Mouse (Mus musculus) embryonic facial prominence, embryonic 13.5 days (tissue): Measurements from ENCODE around the gene Dpp4. TPM values are rescaled to one million over a fixed set of nuclear protein-coding genes. Genes with fewer than 3 reads are reported as not detected.

Experiments
- ATAC-seq: fragments of 200-750 bp; cut with Nextera tagmentation; 2 replicates; pipeline ENCODE4 v1.8.0; 2017; ENCODE audit warnings: low read depth; ENCODE audit not compliant: insufficient number of reproducible peaks, insufficient read depth, low FRiP score, low TSS enrichment
- H3K27ac ChIP-seq: fragments of 300-500 bp; sonication (generic); 2 replicates; pipeline ENCODE4 v1.5.1; 2015; ENCODE audit warnings: moderate library complexity, mild to moderate bottlenecking, inconsistent platforms
- H3K27me3 ChIP-seq: fragments of 300-500 bp; sonication (generic); 2 replicates; pipeline ENCODE4 v1.6.1; 2015; ENCODE audit warnings: mild to moderate bottlenecking, inconsistent platforms
- H3K36me3 ChIP-seq: fragments of 300-500 bp; sonication (generic); 2 replicates; pipeline ENCODE4 v1.6.1; 2015; ENCODE audit warnings: mild to moderate bottlenecking, inconsistent platforms
- H3K4me1 ChIP-seq: fragments of 300-500 bp; sonication (generic); 2 replicates; pipeline ENCODE4 v1.6.1; 2015; ENCODE audit warnings: inconsistent platforms
- H3K4me2 ChIP-seq: fragments of 300-500 bp; sonication (generic); 2 replicates; pipeline ENCODE4 v1.6.1; 2015; ENCODE audit warnings: moderate library complexity, mild to moderate bottlenecking, inconsistent platforms
- H3K4me3 ChIP-seq: fragments of 300-500 bp; sonication (generic); 2 replicates; pipeline ENCODE4 v1.5.1; 2015; ENCODE audit warnings: mild to moderate bottlenecking, inconsistent platforms
- H3K9ac ChIP-seq: fragments of 300-500 bp; sonication (generic); 2 replicates; pipeline ENCODE4 v1.6.1; 2015; ENCODE audit warnings: mild to moderate bottlenecking, inconsistent platforms
- H3K9me3 ChIP-seq: fragments of 300-500 bp; sonication (generic); 2 replicates; pipeline ENCODE4 v1.6.1; 2016; ENCODE audit warnings: inconsistent platforms
- WGBS: fragments of 180-500 bp; shearing (Covaris S2); methylation state at CpG from one replicate; pipeline ENCODE4 v1.1.7; 2015; ENCODE audit warnings: mixed read lengths; 5-methylcytosine and 5-hydroxymethylcytosine counted together
- polyA plus RNA-seq: library from polyadenylated mRNA; unstranded; fragments of >200 nt; fragmentation: Nextera tagmentation; extraction: Ambion mirVana; gene quantifications from 2 replicates; pipeline ENCODE4 v1.2.1, GENCODE M21; 2015

The Dpp4 gene
- polyA plus RNA-seq, 1 experiment from 2014 or later, result 2.1 TPM

DNA sequence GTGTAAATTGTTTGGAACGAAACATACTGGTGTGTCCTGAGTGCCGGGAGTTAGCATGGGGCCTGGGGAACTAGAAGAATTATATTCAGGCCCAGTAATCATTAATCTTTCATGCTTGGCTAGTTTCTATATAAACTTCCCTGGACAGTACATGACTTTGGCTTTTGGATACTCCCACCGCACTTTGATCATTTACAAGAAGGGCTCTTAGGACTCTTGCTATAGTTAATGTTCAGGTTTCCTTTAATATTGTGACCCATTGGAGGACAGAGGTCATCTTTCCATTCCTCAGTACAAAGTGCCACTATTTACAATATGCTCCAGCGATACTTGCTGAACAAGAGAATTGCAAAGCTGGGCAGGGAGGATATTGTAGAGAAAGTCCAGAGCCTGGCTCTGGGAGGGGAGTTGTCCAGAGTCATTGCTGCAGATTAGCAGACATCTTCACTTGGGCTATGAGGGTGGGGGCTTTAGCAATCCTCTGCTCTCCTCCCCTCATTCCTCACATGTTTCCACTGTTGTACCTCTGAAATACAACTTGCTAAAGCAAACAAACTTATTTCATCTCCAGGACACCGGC is 8.4 kb downstream of the Dpp4 start:
- H3K27ac ChIP-seq, result no peak overlapping the region
- ATAC-seq, result no peak
- WGBS, result 84% methylated on average over 5 of the region's 5 CpGs

DNA sequence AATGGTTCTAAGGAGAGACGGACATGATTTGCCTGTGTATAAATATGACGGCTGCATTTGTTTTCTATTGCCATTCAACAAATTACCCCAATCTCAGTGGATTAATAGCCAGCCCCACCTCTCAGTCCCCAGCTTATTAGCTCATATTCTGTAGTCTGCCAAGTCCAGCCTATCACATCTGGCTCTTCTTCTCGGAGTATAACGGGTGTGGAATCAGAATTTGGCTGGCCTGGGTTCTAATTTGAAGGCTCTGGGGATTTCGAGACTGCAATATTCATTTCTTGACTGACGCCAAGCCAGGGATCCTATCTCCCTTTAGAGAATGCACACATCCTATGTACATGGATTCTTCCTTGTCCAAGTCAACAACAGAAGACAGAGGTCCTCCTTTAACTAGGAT is 11.0 kb downstream of the Dpp4 start:
- Histone ChIP-seq H3K9ac (no peak overlapping the region), H3K4me1 (no peaks in the 10 kb centered on the region), H3K27ac (no peak overlapping the region), H3K4me3 (no peak overlapping the region), H3K9me3 (no peaks in the 10 kb centered on the region), H3K36me3 (no peaks in the 10 kb centered on the region), H3K4me2 (no peak overlapping the region), H3K27me3 (no peaks in the 10 kb centered on the region)
- ATAC-seq, result no peak
- WGBS, result 78% methylated on average over 6 of the region's 6 CpGs

More for the DNA sequence above, 8.4 kb downstream of the Dpp4 start:
- H3K4me3 ChIP-seq, result no peak overlapping the region
- H3K9ac ChIP-seq, result no peak overlapping the region
- no peak overlapping the region for H3K4me2 ChIP-seq
- no peaks in the 10 kb centered on the region for H3K4me1 ChIP-seq
- no peaks in the 10 kb centered on the region for H3K27me3 ChIP-seq
- no peaks in the 10 kb centered on the region for H3K9me3 ChIP-seq
- H3K36me3 ChIP-seq, result no peaks in the 10 kb centered on the region

DNA sequence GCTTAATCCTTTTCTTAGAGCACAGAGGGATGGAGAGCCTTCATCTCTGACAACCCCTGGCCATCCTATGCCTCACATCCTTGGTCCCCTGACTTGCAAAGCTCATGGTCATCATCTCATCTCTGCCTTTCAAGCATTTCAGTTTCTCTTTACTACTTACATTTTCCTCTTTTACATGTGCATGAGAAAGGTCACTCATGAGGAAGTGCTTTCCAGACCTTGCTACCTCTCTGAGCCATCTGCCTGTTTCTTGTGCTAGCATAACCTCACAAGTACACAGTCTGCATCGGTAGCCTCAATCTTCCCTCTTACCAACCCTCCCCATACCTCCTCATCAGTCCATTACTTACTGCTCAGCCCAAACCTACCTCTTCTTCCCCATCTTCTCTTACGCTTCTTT is 12.2 kb downstream of the Dpp4 start:
- Histone ChIP-seq H3K27ac (no peak overlapping the region), H3K4me3 (no peak overlapping the region), H3K4me1 (no peaks in the 10 kb centered on the region), H3K9me3 (no peaks in the 10 kb centered on the region), H3K9ac (no peak overlapping the region), H3K4me2 (no peak overlapping the region), H3K36me3 (no peaks in the 10 kb centered on the region), H3K27me3 (no peaks in the 10 kb centered on the region)
- WGBS, result 93% methylated on average over 2 of the region's 2 CpGs
- ATAC-seq, result no peak

DNA sequence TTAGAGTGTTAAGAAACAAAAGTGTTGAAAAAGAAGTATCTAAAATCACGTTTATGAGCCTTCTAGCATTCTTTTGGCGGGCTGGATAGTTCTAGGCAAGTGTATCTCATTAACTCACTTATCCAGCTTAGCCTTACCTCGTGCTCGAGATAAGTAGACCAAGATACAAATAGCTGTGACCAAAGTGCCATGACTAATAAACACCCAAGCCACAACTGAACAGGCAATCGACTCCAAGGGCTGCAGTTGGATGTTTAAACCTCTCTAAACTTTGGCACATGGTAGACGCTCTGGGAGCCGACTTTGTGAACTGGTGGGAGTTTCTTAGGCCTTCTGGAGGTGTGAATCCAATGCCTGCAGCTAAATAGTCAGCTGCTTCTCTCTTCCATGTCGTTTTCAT is 12.7 kb downstream of the Dpp4 start:
- H3K4me1 ChIP-seq, result no peaks in the 10 kb centered on the region
- no peak overlapping the region for H3K9ac ChIP-seq
- no peaks in the 10 kb centered on the region for H3K36me3 ChIP-seq
- no peak for ATAC-seq
- no peak overlapping the region for H3K4me2 ChIP-seq
- 58% methylated on average over 8 of the region's 8 CpGs for WGBS
- H3K27me3 ChIP-seq, result no peaks in the 10 kb centered on the region
- no peak overlapping the region for H3K27ac ChIP-seq
- no peak overlapping the region for H3K4me3 ChIP-seq
- H3K9me3 ChIP-seq, result no peaks in the 10 kb centered on the region

DNA sequence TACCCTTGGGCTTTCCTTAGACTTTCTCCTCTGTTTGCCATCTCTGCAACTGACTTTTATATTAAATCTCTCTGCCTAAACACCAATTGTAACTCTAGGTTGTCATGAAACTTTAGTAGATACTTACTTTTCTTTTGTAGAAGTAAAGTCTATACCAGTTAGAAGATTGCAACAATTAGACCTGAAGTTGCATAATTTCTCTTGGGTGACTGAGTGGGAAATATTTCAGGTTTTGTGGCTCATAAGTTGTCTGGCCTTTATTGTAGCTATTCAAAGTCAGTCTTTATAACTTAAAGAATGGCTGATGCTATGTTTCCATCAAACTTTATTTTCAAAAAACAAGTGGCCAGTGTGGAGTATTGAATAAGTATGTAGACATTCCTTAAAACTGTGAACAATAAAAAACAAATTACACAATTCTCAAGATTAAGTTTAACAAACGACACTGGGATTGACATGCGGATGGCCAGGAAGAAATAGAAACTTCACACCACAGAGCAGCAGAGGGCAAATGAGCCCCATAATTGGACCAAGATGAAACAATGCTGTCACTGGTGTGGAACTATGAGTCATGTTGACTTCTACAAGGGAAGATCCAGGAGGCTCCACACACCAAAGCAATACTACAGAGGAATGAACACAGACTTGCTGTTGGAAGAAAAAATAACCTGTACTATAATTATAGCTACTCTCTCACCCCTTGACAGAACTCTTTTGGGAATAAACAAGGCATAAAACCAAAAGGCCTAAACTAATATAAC is 13.7 kb downstream of the Dpp4 start:
- H3K27ac ChIP-seq, result no peak overlapping the region
- 91% methylated on average over 2 of the region's 2 CpGs for WGBS

DNA sequence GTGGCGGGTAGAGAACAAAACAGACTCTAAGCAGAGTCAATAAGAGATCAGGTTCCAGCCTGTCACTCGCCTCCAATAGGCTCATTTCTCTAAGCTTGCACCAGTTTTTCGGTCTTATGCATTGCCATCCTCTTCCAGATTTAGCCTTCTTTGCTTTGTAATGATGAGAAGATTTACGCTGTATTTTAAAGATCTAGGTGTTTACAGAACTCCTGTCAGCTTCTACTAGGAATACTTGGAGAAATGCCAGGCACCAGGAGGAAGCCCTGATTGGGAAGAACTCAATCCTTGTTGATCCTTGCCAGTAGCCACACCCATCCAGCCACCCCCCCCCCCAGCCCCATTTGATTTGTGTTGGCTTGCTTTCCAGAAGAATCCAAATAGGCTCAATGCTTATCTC is 14.4 kb downstream of the Dpp4 start:
- WGBS, result 78% methylated on average over 4 of the region's 4 CpGs
- ATAC-seq, result no peak
- Histone ChIP-seq H3K4me2 (no peak overlapping the region), H3K4me3 (no peak overlapping the region), H3K9me3 (no peaks in the 10 kb centered on the region), H3K4me1 (no peaks in the 10 kb centered on the region), H3K36me3 (no peaks in the 10 kb centered on the region), H3K27ac (no peak overlapping the region), H3K27me3 (no peaks in the 10 kb centered on the region), H3K9ac (no peak overlapping the region)

More for the DNA sequence above, 13.7 kb downstream of the Dpp4 start:
- Histone ChIP-seq H3K9ac (no peak overlapping the region), H3K9me3 (no peaks in the 10 kb centered on the region), H3K4me1 (no peaks in the 10 kb centered on the region), H3K4me3 (no peak overlapping the region), H3K36me3 (no peaks in the 10 kb centered on the region), H3K27me3 (no peaks in the 10 kb centered on the region), H3K4me2 (no peak overlapping the region)
- no peak for ATAC-seq

DNA sequence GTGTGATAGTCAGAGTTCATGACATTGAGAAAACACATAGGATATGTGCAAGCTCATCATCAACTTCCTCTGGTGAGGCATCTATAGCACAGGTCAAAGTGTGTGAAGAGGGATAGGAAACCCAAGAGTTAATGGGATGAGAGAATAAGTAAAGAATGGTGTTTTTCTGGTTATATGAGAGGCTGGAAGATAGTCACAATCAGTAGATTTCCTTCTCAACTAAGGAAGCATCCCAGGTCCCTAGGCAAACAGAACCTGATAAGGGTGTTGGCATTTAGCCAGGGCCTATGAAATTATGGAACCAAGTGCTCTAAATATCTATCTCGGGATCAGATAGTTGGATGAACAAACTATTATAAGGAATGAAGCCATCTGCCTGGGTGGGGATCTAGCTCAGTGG is 15.2 kb downstream of the Dpp4 start:
- ATAC-seq, result no peak
- H3K27me3 ChIP-seq, result no peaks in the 10 kb centered on the region
- 80% methylated on average over 1 of the region's 1 CpGs for WGBS
- H3K9me3 ChIP-seq, result no peaks in the 10 kb centered on the region
- no peak overlapping the region for H3K4me2 ChIP-seq
- no peaks in the 10 kb centered on the region for H3K36me3 ChIP-seq
- no peak overlapping the region for H3K9ac ChIP-seq
- no peaks in the 10 kb centered on the region for H3K4me1 ChIP-seq
- no peak overlapping the region for H3K4me3 ChIP-seq
- no peak overlapping the region for H3K27ac ChIP-seq

DNA sequence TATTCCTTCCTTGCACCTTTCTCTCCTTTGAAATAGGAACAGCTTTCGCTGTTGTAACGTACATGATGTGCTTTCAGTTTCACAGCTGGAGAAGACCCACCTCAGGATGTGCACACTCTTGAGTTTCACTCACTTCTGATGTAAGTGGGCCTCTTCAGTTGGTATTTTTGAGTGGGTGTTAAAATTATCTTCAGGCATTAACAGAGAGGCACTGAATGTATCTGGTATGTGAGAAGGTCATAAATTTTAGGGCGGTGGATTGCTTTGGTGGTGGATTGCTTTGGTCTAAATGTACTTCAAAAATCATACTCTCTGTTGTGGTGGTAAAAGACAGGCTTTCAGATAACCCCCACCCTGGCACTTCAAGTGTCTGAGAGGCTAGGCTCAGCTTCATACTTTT is 17.2 kb downstream of the Dpp4 start:
- Histone ChIP-seq H3K4me1 (no peaks in the 10 kb centered on the region), H3K27me3 (no peaks in the 10 kb centered on the region), H3K9ac (no peak overlapping the region), H3K27ac (no peak overlapping the region), H3K4me2 (no peak overlapping the region), H3K9me3 (no peaks in the 10 kb centered on the region), H3K36me3 (no peaks in the 10 kb centered on the region), H3K4me3 (no peak overlapping the region)
- no peak for ATAC-seq
- 87% methylated on average over 3 of the region's 3 CpGs for WGBS

DNA sequence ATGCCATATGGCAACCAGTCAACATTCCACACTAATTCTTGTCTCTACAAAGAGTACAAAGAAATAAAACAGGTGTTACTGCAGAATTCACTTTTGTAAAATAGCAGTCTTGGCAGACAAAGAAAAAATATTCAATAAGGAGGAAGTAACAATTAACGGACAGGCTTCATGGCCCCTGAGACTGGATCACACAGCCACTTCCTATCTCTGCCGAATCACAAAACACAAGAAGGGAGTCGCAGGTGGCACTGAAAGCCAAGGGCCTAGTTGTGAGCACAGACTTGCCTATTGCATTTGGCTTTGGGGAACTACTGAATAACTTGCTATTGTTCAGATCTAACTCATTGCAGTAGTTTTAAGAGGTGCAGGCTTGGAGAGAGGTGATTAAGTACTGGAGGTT is 19.9 kb downstream of the Dpp4 start:
- H3K27me3 ChIP-seq, result no peaks in the 10 kb centered on the region
- no peaks in the 10 kb centered on the region for H3K4me1 ChIP-seq
- no peak overlapping the region for H3K4me2 ChIP-seq
- WGBS, result 78% methylated on average over 3 of the region's 3 CpGs
- no peak overlapping the region for H3K9ac ChIP-seq
- H3K9me3 ChIP-seq, result no peaks in the 10 kb centered on the region
- no peaks in the 10 kb centered on the region for H3K36me3 ChIP-seq
- no peak overlapping the region for H3K27ac ChIP-seq
- no peak overlapping the region for H3K4me3 ChIP-seq
- ATAC-seq, result no peak

DNA sequence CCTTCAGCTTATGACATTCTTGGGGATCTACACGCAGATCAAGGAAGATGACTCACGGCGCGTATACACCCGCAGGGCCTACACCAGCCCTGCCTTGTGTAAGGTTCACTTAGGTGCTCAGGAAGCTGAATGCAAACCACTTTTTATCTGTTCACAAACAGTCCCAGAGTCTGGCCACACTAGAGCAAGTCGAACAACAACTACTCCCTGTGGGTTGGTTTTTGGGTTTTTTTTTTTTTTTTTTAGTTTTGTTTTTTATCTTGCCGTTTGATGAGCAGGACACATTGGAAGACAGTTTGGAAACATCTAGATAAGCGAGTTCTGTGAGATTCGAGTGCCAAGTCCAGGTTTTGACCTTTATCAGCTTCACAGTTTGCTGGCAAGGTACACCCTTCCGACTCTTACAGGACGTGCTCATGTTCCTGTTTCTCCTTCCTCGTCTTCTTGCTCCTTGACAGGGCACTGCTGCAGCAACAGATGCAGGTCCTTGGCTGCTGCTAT is 21.0 kb downstream of the Dpp4 start:
- Histone ChIP-seq H3K9me3 (no peaks in the 10 kb centered on the region), H3K27ac (no peak overlapping the region), H3K9ac (no peak overlapping the region), H3K4me3 (no peak overlapping the region), H3K4me1 (no peaks in the 10 kb centered on the region), H3K27me3 (no peaks in the 10 kb centered on the region), H3K4me2 (no peak overlapping the region), H3K36me3 (no peaks in the 10 kb centered on the region)
- 84% methylated on average over 12 of the region's 12 CpGs for WGBS
- ATAC-seq, result no peak

DNA sequence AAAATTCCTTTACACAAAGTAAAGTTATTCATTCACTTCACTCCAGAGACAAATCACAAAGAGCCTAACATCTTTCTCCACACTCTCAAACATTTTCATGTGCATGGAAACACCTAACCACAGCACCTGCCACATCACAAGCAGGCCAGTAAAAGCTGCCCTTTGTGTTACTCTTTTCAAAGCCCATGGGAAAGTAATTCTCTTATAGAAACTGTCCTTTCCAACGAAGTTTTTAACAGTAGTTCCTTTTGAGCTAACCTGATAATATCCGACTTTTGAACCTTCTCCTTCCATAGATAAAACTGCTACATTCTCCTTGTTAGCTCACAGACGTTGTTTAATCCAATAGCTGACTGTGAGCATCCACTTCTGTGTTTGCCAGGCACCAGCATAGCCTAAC is 21.7 kb downstream of the Dpp4 start:
- Histone ChIP-seq H3K4me2 (no peak overlapping the region), H3K9ac (no peak overlapping the region), H3K9me3 (no peaks in the 10 kb centered on the region), H3K4me1 (no peaks in the 10 kb centered on the region), H3K27me3 (no peaks in the 10 kb centered on the region), H3K27ac (no peak overlapping the region), H3K36me3 (no peaks in the 10 kb centered on the region), H3K4me3 (no peak overlapping the region)
- no peak for ATAC-seq
- whole genome bisulfite sequencing, result 76% methylated on average over 3 of the region's 3 CpGs

DNA sequence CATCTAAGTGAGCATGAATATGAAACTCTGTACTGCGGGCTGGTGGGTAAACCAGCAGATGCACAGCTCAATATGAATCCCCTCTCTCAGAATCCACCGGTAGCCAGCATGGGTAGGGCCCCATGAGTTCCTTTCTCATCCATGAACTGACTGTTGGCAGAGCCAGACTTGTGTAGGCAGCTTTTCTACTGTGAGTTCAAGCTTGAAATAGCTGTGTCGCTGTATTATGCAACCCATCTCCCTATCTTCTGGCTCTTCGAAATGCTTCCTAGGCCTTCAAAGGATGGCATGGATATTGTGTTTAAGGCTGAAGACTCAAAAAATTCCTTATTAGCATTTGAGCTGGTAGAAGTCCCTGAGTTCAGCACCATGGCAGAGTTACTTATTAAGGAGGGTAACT is 23.2 kb downstream of the Dpp4 start:
- Histone ChIP-seq H3K4me2 (no peak overlapping the region), H3K27me3 (no peaks in the 10 kb centered on the region), H3K36me3 (no peaks in the 10 kb centered on the region), H3K27ac (no peak overlapping the region), H3K9me3 (no peaks in the 10 kb centered on the region), H3K4me1 (no peaks in the 10 kb centered on the region), H3K4me3 (no peak overlapping the region), H3K9ac (no peak overlapping the region)
- 85% methylated on average over 4 of the region's 4 CpGs for WGBS
- ATAC-seq, result no peak
